Mouse (Mus musculus) CH12.LX (cell line): ENCODE data around the gene Uvssa.

Experiments used
- CHD2 ChIP-seq: IDR thresholded peaks from 2 replicates; pipeline ENCODE4 v1.6.1; 2011; ENCODE audit warnings: low read length, improper control_type of control experiment
- CTCF ChIP-seq, 2 experiments: IDR thresholded peaks in 1 of 2; conservative IDR thresholded peaks in 1 of 2; 2 replicates each; pipeline ENCODE4 v1.5.1; 2011 to 2012; ENCODE audit warnings: low read depth in 2 of 2, low read length in 2 of 2, improper control_type of control experiment in 1 of 2, inconsistent platforms in 1 of 2, mild to moderate bottlenecking in 1 of 2, moderate library complexity in 1 of 2
- E2F4 ChIP-seq: IDR thresholded peaks from 2 replicates; pipeline ENCODE4 v1.6.1; 2011; ENCODE audit warnings: low read depth, low read length, improper control_type of control experiment; ENCODE audit not compliant: insufficient replicate concordance
- EP300 ChIP-seq: IDR thresholded peaks from 2 replicates; pipeline ENCODE4 v1.6.1; 2011; ENCODE audit warnings: low read length, improper control_type of control experiment
- IRF4 ChIP-seq: IDR thresholded peaks from 2 replicates; pipeline ENCODE4 v1.6.1; 2014; ENCODE audit warnings: low read depth, mild to moderate bottlenecking, inconsistent platforms, low read length, improper control_type of control experiment
- KAT2A ChIP-seq: IDR thresholded peaks from 2 replicates; pipeline ENCODE4 v1.6.1; 2012; ENCODE audit warnings: low read length, improper control_type of control experiment, inconsistent platforms; ENCODE audit not compliant: insufficient replicate concordance
- NELFE ChIP-seq: IDR thresholded peaks from 2 replicates; pipeline ENCODE4 v1.6.1; 2011; ENCODE audit warnings: low read depth, low read length, improper control_type of control experiment
- POLR2A ChIP-seq: IDR thresholded peaks from 2 replicates; pipeline ENCODE4 v1.6.1; 2011; ENCODE audit warnings: low read depth, mild to moderate bottlenecking, improper control_type of control experiment, low read length
- POLR2AphosphoS2 ChIP-seq: IDR thresholded peaks from 2 replicates; pipeline ENCODE4 v1.6.1; 2011; ENCODE audit warnings: low read depth, low read length, improper control_type of control experiment
- RCOR1 ChIP-seq: conservative IDR thresholded peaks from 2 replicates; pipeline ENCODE4 v1.6.1; 2012; ENCODE audit warnings: low read depth, mild to moderate bottlenecking, inconsistent platforms, low read length, improper control_type of control experiment
- SIN3A ChIP-seq: IDR thresholded peaks from 2 replicates; pipeline ENCODE4 v1.6.1; 2012; ENCODE audit warnings: low read length, improper control_type of control experiment, inconsistent platforms
- USF1 ChIP-seq: IDR thresholded peaks from 2 replicates; pipeline ENCODE4 v1.6.1; 2014; ENCODE audit warnings: low read depth, mild to moderate bottlenecking, inconsistent platforms, low read length, improper control_type of control experiment
- USF2 ChIP-seq: conservative IDR thresholded peaks from 2 replicates; pipeline ENCODE4 v1.6.1; 2011; ENCODE audit warnings: low read depth, low read length, improper control_type of control experiment

GRCm38 (mm10) chr5:33442927-33443710 lies 64.8 kb downstream of the Uvssa start:
- no peak for TF ChIP-seq POLR2AphosphoS2
- TF ChIP-seq USF2, result no peak
- no peak for TF ChIP-seq POLR2A
- no peak for TF ChIP-seq USF1
- TF ChIP-seq NELFE, result no peak
- no peak for TF ChIP-seq KAT2A
- no peak for TF ChIP-seq EP300
- no peak for TF ChIP-seq E2F4
- no peak for TF ChIP-seq SIN3A
- no peak for TF ChIP-seq RCOR1
- peak; percentile 53 to 84 for TF ChIP-seq CTCF (conservative IDR thresholded peaks at IDR 0.05 in 1 of 2, IDR thresholded peaks at IDR 0.05 in 1 of 2; ENCODE audit: low read depth in 2 of 2, low read length in 2 of 2)
- TF ChIP-seq IRF4, result 0 out of 2 replicates have a peak, but pooled peaks have one; percentile 14
- TF ChIP-seq CHD2, result no peak
